Mouse (Mus musculus) forebrain, embryonic 10.5 days (tissue): Measurements from ENCODE around the gene Ppp4c. TPM values are rescaled to one million over a fixed set of nuclear protein-coding genes. Genes with fewer than 3 reads are reported as not detected.

ENCODE experiments used
- DNase-seq: peaks from one replicate; pipeline ENCODE4 v3.0.0-alpha.2; 2017; ENCODE audit warnings: low spot score; ENCODE audit errors: extremely low spot score
- H3K27ac ChIP-seq: fragments of 300-500 bp; sonication (generic); 2 replicates; pipeline ENCODE4 v1.5.1; 2016; ENCODE audit warnings: mild to moderate bottlenecking
- H3K27me3 ChIP-seq: fragments of 300-500 bp; sonication (generic); 2 replicates; pipeline ENCODE4 v1.6.1; 2016; ENCODE audit warnings: mild to moderate bottlenecking; ENCODE audit not compliant: poor library complexity, severe bottlenecking
- H3K36me3 ChIP-seq: fragments of 300-500 bp; sonication (generic); replicated peaks from 2 replicates; pipeline ENCODE4 v1.6.1; 2016; ENCODE audit warnings: mild to moderate bottlenecking, moderate library complexity
- H3K4me1 ChIP-seq: fragments of 300-500 bp; sonication (generic); 2 replicates; pipeline ENCODE4 v1.6.1; 2016
- H3K4me3 ChIP-seq: fragments of 300-500 bp; sonication (generic); 2 replicates; pipeline ENCODE4 v1.5.1; 2016; ENCODE audit warnings: mild to moderate bottlenecking, moderate library complexity
- H3K9me3 ChIP-seq: fragments of 300-500 bp; sonication (generic); 2 replicates; pipeline ENCODE4 v1.6.1; 2016; ENCODE audit warnings: mild to moderate bottlenecking, moderate library complexity
- WGBS: fragments of 180-500 bp; shearing (Covaris S2); methylation state at CpG from one replicate; pipeline ENCODE4 v1.1.7; 2016; 5-methylcytosine and 5-hydroxymethylcytosine counted together
- polyA plus RNA-seq: library from polyadenylated mRNA; unstranded; fragments of >200 nt; fragmentation: Nextera tagmentation; extraction: Ambion mirVana; gene quantifications from 2 replicates; pipeline ENCODE4 v1.2.1, GENCODE M21; 2016

Ppp4c gene
- polyA plus RNA-seq, 1 experiment from 2014 or later: 423 TPM

GRCm38 (mm10) chr7:126759050-126759671 lies 33.1 kb downstream of the Ppp4c start, which contains the start of gene Mapk3:
Gene Mapk3, plus strand, starts transcription at chr7:126759601.
- Histone ChIP-seq H3K9me3 (no peaks in the 10 kb centered on the region), H3K4me3 (peak within 1 kb of the TSS; percentile 91), H3K4me1 (peaks cover 53% of the 10 kb centered on the region), H3K27ac (peak within 1 kb of the TSS; percentile 96), H3K36me3 (peaks cover 34% of the 10 kb centered on the region), H3K27me3 (no peaks in the 10 kb centered on the region)
- DNase-seq: peak; percentile 91
- 0% methylated on average over 36 of the region's 38 CpGs for WGBS

- WGBS: 69% methylated on average over 7 of the region's 7 CpGs
- H3K27me3 ChIP-seq: no peaks in the 10 kb centered on the region
- H3K4me3 ChIP-seq: no peak overlapping the region
- peaks cover 28% of the 10 kb centered on the region for H3K36me3 ChIP-seq
- H3K27ac ChIP-seq: peak overlapping the region; percentile 96
- H3K9me3 ChIP-seq: no peaks in the 10 kb centered on the region
- no peak for DNase-seq
- peaks cover 53% of the 10 kb centered on the region for H3K4me1 ChIP-seq
Observed at GRCm38 (mm10) chr7:126758539-126758938, 33.8 kb downstream of the Ppp4c start.

GRCm38 (mm10) chr7:126754866-126755265 lies 37.4 kb downstream of the Ppp4c start:
- H3K4me3 ChIP-seq: peak overlapping the region; percentile 16; the same call in 1 of the 2 replicates
- peak overlapping the region; percentile 71 for H3K27ac ChIP-seq
- H3K9me3 ChIP-seq: no peaks in the 10 kb centered on the region
- peaks cover 21% of the 10 kb centered on the region for H3K4me1 ChIP-seq
- no peaks in the 10 kb centered on the region for H3K36me3 ChIP-seq
- peak; percentile 83 for DNase-seq
- under 1% methylated on average over 9 of the region's 9 CpGs for WGBS
- H3K27me3 ChIP-seq: no peaks in the 10 kb centered on the region

GRCm38 (mm10) chr7:126749582-126750343 lies 42.5 kb downstream of the Ppp4c start:
- no peaks in the 10 kb centered on the region for H3K9me3 ChIP-seq
- no peak overlapping the region for H3K27ac ChIP-seq
- DNase-seq: no peak
- H3K4me3 ChIP-seq: no peak overlapping the region
- H3K36me3 ChIP-seq: no peaks in the 10 kb centered on the region
- H3K27me3 ChIP-seq: no peaks in the 10 kb centered on the region
- 96% methylated on average over 17 of the region's 17 CpGs for WGBS
- peaks cover 6% of the 10 kb centered on the region for H3K4me1 ChIP-seq

- WGBS: 81% methylated on average over 7 of the region's 7 CpGs
Observed at GRCm38 (mm10) chr7:126748824-126749223, 43.5 kb downstream of the Ppp4c start.

GRCm38 (mm10) chr7:126746798-126747197 lies 45.5 kb downstream of the Ppp4c start:
- WGBS: 49% methylated on average over 6 of the region's 6 CpGs
- no peaks in the 10 kb centered on the region for H3K9me3 ChIP-seq

More at GRCm38 (mm10) chr7:126748824-126749223, 43.5 kb downstream of the Ppp4c start:
- no peaks in the 10 kb centered on the region for H3K36me3 ChIP-seq
- H3K27me3 ChIP-seq: no peaks in the 10 kb centered on the region
- H3K4me1 ChIP-seq: no peaks in the 10 kb centered on the region
- no peak overlapping the region for H3K4me3 ChIP-seq
- H3K27ac ChIP-seq: no peak overlapping the region
- no peak for DNase-seq
- H3K9me3 ChIP-seq: no peaks in the 10 kb centered on the region

GRCm38 (mm10) chr7:126746066-126746465 lies 46.2 kb downstream of the Ppp4c start:
- H3K4me3 ChIP-seq: no peak overlapping the region
- H3K36me3 ChIP-seq: no peaks in the 10 kb centered on the region
- DNase-seq: no peak
- H3K4me1 ChIP-seq: no peaks in the 10 kb centered on the region
- H3K27me3 ChIP-seq: no peaks in the 10 kb centered on the region
- WGBS: 92% methylated on average over 12 of the region's 12 CpGs
- H3K9me3 ChIP-seq: no peaks in the 10 kb centered on the region
- no peak overlapping the region for H3K27ac ChIP-seq

More at GRCm38 (mm10) chr7:126746798-126747197, 45.5 kb downstream of the Ppp4c start:
- H3K4me3 ChIP-seq: no peak overlapping the region
- H3K27me3 ChIP-seq: no peaks in the 10 kb centered on the region
- H3K36me3 ChIP-seq: no peaks in the 10 kb centered on the region
- H3K27ac ChIP-seq: no peak overlapping the region
- no peaks in the 10 kb centered on the region for H3K4me1 ChIP-seq
- no peak for DNase-seq

GRCm38 (mm10) chr7:126741964-126742482 lies 50.3 kb downstream of the Ppp4c start:
- H3K27ac ChIP-seq: no peak overlapping the region
- WGBS: 91% methylated on average over 13 of the region's 13 CpGs

GRCm38 (mm10) chr7:126741452-126741851 lies 50.8 kb downstream of the Ppp4c start:
- Histone ChIP-seq H3K9me3 (no peaks in the 10 kb centered on the region), H3K4me1 (no peaks in the 10 kb centered on the region), H3K27me3 (no peaks in the 10 kb centered on the region), H3K27ac (no peak overlapping the region), H3K4me3 (no peak overlapping the region), H3K36me3 (no peaks in the 10 kb centered on the region)
- DNase-seq: no peak
- WGBS: 85% methylated on average over 5 of the region's 5 CpGs

More at GRCm38 (mm10) chr7:126741964-126742482, 50.3 kb downstream of the Ppp4c start:
- Histone ChIP-seq H3K4me1 (no peaks in the 10 kb centered on the region), H3K36me3 (no peaks in the 10 kb centered on the region), H3K27me3 (no peaks in the 10 kb centered on the region), H3K9me3 (no peaks in the 10 kb centered on the region), H3K4me3 (no peak overlapping the region)
- DNase-seq: no peak

- Histone ChIP-seq H3K9me3 (no peaks in the 10 kb centered on the region), H3K27me3 (no peaks in the 10 kb centered on the region), H3K27ac (no peak overlapping the region), H3K36me3 (no peaks in the 10 kb centered on the region), H3K4me1 (no peaks in the 10 kb centered on the region), H3K4me3 (no peak overlapping the region)
- 87% methylated on average over 5 of the region's 5 CpGs for WGBS
- no peak for DNase-seq
Observed at GRCm38 (mm10) chr7:126740977-126741376, 51.3 kb downstream of the Ppp4c start.

- H3K9me3 ChIP-seq: no peaks in the 10 kb centered on the region
- H3K27me3 ChIP-seq: no peaks in the 10 kb centered on the region
- no peaks in the 10 kb centered on the region for H3K36me3 ChIP-seq
- H3K4me3 ChIP-seq: no peak overlapping the region
- H3K4me1 ChIP-seq: no peaks in the 10 kb centered on the region
- WGBS: 86% methylated on average over 13 of the region's 13 CpGs
- H3K27ac ChIP-seq: no peak overlapping the region
- DNase-seq: no peak
Observed at GRCm38 (mm10) chr7:126740132-126740735, 52.1 kb downstream of the Ppp4c start.

GRCm38 (mm10) chr7:126739551-126739950 lies 52.7 kb downstream of the Ppp4c start:
- H3K27ac ChIP-seq: no peak overlapping the region
- no peaks in the 10 kb centered on the region for H3K4me1 ChIP-seq
- H3K27me3 ChIP-seq: no peaks in the 10 kb centered on the region
- no peak for DNase-seq
- no peaks in the 10 kb centered on the region for H3K9me3 ChIP-seq
- no peaks in the 10 kb centered on the region for H3K36me3 ChIP-seq
- 91% methylated on average over 17 of the region's 17 CpGs for WGBS
- H3K4me3 ChIP-seq: no peak overlapping the region
